Mouse (Mus musculus): ENCODE results near the gene Ip6k1.
A peak's percentile ranks its signal among the peaks of the same experiment; 100 is the strongest.

The Ip6k1 gene

DNA sequence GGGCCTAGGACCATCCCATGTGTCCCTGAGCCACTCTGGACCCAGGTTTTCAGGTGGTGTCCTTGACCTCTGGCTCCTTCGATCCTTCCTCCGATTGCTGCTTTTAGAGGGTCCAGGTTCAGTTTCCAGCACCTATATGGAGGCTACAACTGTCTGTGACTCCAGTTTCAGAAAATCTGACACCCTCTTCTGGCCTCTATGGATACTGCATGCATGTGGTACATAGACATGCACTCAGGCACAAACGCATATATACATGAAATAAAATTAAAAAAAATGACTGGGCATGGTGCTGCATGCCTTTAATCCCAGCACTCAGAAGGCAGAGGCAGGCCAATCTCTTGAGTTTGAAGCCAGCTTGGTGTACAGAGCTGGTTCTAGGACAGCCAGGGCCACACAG is 25.6 kb downstream of the Ip6k1 start:
- no peak for DNase-seq (ENCODE audit: low spot score)

DNA sequence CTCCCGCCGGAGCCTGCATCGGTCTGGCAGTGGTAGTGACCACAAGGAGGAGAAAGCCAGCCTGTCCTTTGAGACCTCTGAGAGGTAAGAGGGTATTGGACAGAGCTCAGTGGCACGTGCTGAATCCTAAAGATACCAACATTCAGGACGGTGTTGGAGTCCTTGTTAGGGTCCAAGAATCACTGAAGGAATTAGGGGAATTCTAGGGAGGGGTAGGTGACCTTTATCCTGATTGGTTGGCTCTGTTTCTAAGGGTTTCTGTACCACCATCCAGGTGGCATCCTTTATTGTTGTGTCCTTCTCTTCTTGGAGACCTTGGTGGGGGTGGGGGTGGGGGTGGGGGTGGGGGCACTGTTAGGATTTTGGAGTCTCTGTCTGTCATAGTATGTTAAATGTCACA is 29.8 kb downstream of the Ip6k1 start:
- DNase-seq (ENCODE audit: low spot score) = no peak

DNA sequence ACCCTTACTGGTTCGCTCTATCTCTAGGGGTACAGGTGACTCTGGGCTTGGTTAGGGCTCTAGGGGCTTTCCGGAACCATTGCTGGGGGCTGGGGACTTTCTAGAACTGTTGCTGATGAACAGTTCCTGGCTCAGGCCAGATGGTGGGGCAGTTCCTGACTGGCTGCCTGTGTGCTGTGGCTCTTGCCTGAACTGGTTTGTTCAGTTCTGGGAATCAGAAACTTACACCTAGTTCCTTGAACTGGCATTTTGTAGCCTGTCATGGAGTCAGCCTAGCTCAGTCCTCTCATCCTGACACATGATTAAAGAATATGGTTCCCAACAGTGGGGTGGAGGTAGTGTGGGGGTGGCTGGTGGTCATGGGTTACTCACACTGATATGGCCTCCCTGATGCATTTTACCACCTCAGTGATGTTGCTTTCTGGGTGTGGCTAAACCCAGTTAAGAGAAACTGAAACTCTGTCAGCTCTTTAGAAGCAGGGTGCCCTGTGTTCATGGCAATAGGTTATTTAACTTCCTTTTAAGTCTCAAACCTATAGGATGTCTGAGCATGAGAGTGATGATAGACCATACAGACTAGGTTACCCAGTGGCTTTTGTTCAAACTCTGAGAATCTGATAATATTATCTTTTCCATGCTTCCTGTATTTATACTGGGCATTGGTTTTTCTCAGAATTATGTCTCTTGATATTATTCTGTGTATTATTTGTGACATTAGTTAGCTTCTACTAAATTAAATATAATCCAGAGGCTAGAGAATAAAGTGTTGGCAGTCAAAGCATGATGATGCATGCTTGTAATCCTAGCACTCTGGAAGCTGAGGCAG is 33.2 kb downstream of the Ip6k1 start:
- no peak for DNase-seq (ENCODE audit: low spot score)

DNA sequence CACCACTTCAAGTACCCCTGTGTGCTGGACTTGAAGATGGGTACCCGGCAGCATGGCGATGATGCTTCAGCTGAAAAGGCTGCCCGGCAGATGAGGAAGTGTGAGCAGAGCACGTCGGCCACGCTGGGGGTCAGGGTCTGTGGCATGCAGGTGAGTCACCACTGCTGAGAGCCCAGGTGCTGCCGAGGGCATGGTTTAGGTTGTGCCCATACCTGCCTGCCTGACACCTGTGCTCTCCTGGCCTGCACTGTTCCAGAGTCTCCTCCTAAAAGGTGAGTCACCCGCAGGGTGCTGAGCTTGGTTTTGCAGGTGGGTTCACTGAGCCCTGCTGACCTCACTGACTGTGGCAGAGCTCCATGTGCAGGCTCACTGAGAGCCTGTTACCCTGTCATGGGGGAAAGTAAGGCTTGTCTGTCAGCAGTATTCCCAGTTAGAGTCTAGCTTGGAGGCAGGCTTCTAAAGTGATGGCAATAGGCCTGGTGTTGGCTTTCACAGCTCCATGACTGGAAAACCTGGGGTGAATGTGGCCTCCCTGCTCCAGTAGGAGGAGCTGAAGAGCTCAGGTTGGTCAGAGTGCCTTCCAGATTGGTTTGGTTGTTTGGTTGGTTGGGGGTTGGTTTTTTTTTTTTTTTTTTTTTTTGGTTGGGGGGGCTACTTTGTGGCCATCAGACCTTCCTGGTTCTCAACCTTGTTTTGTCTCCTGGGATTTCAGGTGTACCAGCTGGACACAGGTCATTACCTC is 42.6 kb downstream of the Ip6k1 start:
- DNase-seq (ENCODE audit: low spot score) = no peak

DNA sequence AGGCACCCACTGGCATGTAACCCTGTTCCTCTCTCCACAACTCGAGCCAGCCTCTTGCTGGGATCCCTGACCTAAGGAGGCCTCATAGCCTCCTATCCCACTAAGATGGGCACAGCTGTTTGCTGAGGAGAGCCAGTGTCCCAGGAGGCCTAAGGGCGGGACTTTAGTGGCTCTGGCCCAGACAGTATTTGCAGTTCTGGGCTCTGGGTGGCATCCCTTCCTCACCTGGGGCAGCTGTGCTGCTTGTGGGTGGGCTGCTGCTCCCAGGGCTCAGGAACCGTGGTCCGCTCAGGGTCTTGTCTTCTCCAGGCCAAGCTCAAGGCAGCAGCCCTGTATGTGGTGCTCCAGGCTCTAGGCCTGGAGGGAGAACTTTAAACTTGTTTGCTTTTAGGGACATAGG is 44.3 kb downstream of the Ip6k1 start:
- no peak for DNase-seq (ENCODE audit: low spot score)

DNA sequence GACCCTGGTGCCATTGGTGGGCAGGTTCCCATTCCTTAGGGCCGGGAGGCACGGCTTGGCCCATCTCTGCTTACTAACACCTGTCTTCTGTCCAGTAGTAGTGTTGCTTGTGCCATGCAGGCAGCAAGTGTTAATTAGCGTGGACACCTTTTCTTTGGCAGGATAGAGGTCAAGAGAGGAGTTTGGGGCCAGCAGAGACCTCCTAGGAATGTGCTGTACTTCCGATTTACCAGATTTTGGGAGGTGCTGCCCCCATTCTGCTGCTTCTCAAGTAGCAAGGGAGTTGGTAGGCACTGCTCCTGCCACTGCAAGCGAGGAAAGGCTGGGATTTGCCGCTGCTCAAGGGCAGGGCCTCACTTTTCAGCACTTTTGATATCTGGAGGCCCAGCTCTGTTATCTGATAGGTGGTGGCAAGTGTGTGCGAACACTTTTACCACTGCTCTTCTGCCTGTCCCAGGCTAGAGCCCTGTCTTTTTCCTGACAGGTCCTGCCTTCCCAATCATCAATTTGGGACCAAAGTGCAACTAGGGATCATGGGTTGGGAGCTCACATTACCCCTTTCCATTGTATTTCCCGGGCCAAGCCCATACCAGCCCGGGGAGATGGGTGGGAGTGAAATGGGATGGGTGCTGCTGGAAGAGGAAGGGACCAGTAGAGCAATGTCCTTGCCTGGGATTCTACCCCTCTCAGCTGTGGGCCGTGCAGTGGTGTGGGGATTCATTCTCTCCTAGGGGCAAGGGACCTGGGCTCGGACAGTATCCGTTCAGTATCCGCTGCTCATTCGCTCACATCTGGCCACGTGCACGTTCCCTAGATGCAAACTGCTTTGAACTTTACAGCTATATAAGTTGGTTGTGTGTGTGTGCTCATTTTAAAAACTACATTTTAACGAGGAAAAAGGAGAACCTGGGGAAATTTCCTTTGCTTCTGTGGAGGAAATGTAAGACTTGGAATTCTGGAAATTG is 45.6 kb downstream of the Ip6k1 start:
- no peak for DNase-seq (ENCODE audit: low spot score)

DNA sequence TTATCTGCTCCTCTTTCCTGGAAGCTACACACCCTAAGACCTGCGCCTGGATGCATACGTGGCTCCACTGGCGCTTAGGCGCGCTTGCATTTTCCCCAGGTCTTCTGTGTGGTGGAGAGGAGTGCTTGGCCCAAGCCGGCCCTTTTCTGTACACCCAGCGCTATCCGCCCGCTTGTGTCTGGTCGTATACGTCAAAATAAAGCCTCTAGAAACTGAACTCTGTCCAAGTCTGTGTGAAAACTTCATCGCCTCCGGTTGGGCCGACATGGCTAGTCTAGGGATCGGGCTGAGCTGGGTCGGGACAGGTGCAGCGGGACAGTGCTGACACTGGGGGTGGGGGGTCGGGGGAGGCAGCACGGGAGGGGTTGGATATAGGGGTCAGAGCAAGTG is 46.3 kb downstream of the Ip6k1 start:
- no peak for DNase-seq (ENCODE audit: low spot score)

DNA sequence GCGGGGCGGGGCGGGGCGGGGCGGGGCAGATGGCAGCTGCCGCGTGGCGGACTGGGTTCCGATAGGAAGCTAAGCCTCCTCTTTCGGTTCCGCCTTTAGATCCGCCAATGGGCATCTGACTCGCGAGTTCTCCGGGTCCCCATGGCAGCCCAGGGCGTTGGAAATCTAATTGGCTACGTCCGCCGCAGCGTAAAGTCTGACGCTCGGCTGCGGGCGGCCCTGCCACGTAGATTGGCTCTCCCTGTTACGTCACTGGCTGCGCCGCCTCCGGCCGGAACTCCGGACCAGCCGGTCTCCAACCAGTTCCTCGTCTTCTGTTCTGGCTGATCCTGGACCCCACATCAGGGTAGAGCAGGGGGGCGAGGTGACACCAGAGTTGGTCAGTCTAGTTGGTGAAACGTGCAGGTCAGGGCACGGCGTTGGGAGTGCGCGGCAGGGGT is 46.7 kb downstream of the Ip6k1 start, which contains the start of gene Gmppb:
Gene Gmppb (plus strand): TSS at position 227 of the 440 bp plus-strand sequence.
- DNase-seq (ENCODE audit: low spot score) = peak; percentile 94

DNA sequence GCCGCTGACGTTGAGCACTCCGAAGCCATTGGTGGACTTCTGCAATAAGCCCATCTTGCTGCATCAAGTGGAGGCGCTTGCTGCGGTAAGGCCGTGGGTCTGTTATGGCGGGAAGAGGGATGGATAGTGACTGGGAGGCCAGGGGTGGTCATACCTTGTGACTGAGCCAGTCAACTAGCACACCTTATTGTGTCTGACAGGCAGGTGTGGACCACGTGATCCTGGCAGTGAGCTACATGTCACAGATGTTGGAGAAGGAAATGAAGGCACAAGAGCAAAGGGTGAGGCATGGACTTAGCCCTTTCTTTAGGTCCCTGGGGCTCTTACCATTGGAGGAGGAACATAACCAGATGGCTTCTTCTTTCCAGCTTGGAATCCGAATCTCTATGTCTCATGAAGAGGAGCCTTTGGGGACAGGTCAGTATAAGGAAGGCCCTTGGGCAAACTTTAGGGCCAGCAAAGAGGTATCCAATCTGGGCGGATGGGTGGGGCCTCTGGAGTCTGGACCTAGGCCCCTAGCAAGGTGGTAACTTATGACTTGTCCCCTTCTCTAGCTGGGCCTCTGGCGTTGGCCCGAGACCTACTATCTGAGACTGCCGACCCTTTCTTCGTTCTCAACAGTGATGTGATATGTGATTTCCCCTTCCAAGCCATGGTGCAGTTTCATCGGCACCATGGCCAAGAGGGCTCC is 47.4 kb downstream of the Ip6k1 start:
- DNase-seq (ENCODE audit: low spot score) = no peak

DNA sequence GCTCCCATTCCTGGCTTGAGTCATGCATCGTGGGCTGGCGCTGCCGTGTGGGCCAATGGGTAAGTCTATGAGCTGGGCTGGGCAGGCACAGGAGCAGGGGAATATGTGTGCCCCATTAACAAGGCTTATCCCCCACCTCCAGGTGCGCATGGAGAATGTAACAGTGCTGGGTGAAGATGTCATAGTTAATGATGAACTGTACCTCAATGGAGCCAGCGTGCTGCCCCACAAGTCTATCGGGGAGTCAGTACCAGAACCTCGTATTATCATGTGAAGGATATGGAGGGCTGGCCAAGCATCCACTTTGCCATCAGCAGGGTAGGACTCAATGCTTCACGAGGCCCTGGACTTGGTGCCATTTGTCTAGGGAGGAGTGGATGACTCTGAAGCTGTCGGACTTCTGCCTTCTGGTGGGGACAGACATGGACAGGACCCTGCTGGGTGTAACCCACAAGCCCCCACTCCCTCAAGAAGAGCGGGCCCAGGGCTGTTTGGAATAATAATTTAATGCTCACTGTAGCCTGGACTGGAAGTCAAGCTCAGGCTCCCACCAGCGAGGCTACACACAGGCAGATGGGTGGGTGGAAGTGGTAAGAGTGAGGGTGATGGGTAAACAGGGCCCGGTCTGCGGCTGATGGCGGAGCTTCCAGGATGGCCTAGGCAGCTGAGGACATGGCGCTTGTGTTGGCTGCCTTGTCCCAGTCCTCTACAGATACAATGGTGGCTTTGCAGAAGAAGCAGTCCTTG is 49.1 kb downstream of the Ip6k1 start:
- no peak for DNase-seq (ENCODE audit: low spot score)

DNA sequence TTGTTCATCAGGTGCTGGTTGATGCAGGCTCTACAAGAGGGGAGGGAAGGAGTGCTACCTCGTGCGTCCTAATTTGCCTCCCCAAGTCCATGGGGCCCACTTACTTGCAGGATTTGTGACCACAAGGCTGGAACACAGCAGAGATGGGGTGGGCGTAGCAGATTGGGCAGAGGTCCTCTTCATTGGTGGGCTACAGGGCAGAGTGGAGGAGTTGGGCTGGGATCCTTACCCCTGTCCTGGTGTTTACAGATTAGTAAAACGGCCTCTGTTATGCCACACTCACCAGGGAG is 49.6 kb downstream of the Ip6k1 start:
- DNase-seq (ENCODE audit: low spot score) = no peak

DNA sequence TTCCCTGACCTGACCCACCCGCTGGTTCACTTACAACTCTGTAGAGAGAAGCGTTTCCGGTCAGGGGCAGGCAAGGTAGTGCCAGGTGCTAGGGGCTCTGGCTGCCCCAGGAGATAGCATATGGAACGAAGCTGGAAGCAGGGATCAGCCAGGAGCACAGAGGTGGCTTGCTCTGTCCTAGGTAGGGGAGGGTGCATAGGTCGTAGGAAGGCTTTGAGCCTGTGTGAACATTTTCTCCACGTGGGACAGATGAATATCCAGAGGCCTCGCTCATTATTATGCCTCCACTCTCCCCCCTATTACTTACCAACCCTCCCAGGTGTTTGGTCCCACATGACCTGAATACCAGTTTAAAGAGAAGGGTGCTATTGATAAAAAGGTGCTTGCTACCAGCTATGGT is 50.1 kb downstream of the Ip6k1 start:
- DNase-seq (ENCODE audit: low spot score) = no peak

DNA sequence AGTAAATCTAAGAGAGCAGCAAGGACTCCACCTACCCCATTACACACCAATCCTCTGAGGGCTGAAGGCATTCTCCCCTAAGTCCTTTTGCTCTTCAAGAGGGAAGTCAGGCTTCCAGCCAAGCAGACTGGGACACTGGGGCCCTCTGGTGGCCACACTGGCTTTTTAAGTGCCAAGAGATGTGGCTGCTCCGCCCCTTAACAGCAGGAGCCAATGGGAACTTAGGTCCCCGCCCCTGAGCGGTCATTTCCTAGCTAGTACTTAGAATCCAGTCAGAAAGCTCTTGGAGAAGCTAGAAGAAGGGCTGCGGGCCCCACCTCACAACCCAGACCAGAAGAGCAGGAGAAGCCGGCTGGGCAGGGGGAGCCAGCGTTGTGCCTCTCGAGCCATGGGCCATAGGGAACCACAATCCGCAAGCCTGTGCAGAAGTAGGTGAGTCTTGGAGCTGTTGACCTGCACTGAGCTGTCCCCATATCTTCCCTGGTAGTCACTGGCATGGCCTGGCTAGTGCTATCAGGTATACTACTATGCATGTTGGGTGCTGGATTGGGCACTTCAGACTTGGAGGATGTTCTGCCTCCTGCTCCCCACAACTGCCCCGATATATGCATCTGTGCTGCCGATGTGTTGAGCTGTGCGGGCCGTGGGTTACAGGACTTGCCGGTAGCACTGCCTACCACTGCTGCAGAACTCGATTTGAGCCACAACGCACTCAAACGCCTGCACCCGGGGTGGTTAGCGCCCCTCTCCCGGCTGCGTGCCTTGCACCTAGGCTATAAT is 50.8 kb downstream of the Ip6k1 start, which contains the start of gene Amigo3:
Gene Amigo3 (plus strand): TSS at position 275 of the 780 bp plus-strand sequence.
- peak; percentile 99 for DNase-seq (ENCODE audit: low spot score)

DNA sequence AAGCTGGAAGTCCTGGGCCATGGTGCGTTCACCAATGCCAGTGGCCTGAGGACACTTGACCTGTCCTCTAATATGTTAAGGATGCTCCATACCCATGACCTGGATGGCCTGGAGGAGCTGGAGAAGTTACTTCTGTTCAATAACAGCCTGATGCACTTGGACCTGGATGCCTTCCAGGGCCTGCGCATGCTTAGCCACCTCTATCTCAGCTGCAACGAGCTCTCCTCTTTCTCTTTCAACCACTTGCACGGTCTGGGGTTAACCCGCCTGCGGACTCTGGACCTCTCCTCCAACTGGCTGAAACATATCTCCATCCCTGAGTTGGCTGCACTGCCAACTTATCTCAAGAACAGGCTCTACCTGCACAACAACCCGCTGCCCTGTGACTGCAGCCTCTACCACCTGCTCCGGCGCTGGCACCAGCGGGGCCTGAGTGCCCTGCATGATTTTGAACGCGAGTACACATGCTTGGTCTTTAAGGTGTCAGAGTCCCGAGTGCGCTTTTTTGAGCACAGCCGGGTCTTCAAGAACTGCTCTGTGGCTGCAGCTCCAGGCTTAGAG is 51.4 kb downstream of the Ip6k1 start:
- no peak for DNase-seq (ENCODE audit: low spot score)

DNA sequence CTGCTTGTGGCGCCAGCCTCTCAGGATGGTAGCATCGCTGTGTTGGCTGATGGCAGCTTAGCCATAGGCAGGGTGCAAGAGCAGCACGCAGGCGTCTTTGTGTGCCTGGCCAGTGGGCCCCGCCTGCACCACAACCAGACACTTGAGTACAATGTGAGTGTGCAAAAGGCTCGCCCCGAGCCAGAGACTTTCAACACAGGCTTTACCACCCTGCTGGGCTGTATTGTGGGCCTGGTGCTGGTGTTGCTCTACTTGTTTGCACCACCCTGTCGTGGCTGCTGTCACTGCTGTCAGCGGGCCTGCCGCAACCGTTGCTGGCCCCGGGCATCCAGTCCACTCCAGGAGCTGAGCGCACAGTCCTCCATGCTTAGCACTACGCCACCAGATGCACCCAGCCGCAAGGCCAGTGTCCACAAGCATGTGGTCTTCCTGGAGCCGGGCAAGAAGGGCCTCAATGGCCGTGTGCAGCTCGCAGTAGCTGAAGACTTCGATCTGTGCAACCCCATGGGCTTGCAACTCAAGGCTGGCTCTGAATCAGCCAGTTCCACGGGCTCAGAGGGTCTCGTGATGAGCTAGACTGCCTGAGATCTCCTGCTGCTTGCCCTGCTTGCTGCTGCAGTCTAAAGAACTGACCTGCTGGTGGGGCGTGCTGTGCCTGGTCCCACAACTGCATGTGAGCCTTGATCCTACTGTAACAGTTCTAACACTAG is 52.2 kb downstream of the Ip6k1 start:
- DNase-seq (ENCODE audit: low spot score) = no peak

DNA sequence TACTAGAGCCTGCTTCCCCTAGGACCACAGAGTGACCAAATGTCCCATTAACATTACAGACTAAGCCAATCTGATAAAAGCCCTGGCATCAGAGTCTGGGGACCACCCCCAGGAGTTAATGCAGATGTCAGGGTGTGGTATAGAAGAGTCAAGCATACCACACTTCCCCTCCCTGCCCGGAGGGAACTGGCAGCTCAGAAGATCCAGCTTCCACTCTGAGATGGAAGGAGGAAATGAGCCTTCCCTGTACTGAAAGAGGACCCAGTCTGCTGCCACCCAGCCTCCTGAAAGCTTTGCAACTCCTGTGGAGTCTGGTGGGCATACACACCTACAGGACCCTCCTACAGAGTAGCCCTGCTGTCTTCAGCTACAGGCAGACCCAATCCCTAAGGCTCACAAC is 52.8 kb downstream of the Ip6k1 start:
- no peak for DNase-seq (ENCODE audit: low spot score)

DNA sequence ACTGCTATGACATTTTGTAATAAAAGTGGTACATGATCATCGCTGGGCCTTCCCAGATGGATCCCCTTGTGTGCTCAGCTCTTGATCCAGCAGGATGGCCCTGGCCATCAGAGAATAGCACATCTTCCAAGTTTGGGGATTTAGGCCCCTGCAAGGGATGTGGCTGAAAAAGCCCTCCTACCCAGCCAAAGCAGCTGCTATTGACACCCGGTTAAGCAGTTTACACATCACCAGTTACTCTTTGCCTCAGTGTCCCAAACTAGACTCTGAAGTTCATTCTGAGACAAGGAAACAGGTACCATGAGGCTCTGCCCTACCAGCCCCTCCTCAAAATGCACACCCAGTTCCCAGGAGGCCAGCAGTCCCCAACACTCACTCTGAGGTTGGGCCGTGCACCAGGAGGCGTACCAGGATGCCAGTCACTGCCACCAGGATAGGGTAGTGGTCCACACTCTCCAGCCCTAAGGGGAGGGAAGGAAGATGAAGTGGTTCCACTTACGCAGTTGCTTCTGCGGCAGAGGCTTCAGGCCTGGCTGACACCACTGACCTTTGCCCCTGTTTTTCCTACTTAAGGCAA is 53.4 kb downstream of the Ip6k1 start:
- no peak for DNase-seq (ENCODE audit: low spot score)

DNA sequence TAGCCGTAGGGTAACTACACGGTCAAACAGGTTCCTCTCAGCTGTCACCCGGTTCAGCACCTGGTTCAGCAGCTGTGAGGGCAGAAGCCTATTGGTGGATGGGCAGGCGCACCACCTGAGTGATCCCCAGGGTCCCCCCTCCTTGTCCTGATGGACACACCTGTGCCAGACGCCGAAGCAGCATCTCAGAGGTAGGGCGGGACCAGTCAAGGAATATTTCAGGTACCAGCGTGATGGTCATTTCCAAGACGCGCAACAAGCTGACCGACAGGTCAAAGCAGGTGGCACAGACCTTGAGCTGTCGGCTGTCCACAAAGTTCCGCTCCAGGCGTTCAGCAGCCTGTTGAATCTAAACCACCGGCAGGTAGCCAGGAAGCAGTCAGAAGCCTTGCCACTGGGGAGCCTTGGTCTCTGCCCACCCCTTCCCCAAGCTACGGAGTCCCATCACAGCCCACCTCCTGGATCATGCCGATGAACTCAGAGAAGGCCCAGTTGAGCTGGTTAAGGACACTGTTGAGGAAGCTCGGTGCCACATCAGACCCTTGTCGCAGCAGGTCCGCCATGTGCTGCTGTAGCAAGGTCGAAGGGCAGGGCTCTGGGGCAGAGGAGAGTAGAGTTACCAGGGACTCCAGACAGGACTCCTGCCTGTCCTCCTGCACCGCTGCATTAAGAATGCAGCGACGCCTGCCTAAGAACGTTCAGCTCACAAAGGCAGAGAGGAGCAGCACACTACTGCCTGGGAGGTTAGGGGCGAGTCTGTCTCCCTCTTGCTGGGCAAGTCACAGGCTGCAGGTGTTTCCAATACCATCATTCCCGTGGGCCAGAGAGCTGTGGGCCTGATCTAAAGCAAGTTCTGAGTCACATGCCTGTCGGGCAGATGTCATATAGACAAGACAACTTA is 54.3 kb downstream of the Ip6k1 start:
- DNase-seq (ENCODE audit: low spot score) = no peak
